Mouse (Mus musculus) hindbrain, embryonic 11.5 days (tissue): ENCODE results near the gene Ccdc51. TPM values are rescaled to one million over a fixed set of nuclear protein-coding genes. Genes with fewer than 3 reads are reported as not detected.
A peak's percentile ranks its signal among the peaks of the same experiment; 100 is the strongest.

Experiments used
- ATAC-seq: fragments of 200-750 bp; cut with Nextera tagmentation; 2 replicates; pipeline ENCODE4 v1.8.0; 2017; ENCODE audit warnings: mild to moderate bottlenecking, moderate TSS enrichment, moderate library complexity; ENCODE audit not compliant: low FRiP score
- DNase-seq: peaks from one replicate; pipeline ENCODE4 v3.0.0-alpha.2; 2015; ENCODE audit warnings: low spot score
- H3K27ac ChIP-seq: fragments of 300-500 bp; sonication (generic); 2 replicates; pipeline ENCODE4 v1.5.1; 2014; ENCODE audit warnings: mild to moderate bottlenecking, low read depth, low read length
- H3K27me3 ChIP-seq: fragments of 300-500 bp; sonication (generic); 2 replicates; pipeline ENCODE4 v1.6.1; 2014; ENCODE audit warnings: mild to moderate bottlenecking, low read length, moderate library complexity, mixed read lengths; ENCODE audit not compliant: control insufficient read depth, insufficient read depth
- H3K36me3 ChIP-seq: fragments of 300-500 bp; sonication (generic); 2 replicates; pipeline ENCODE4 v1.6.1; 2014; ENCODE audit warnings: mild to moderate bottlenecking, low read length, moderate library complexity, mixed read lengths; ENCODE audit not compliant: control insufficient read depth, insufficient read depth
- H3K4me1 ChIP-seq: fragments of 300-500 bp; sonication (generic); replicated peaks from 2 replicates; pipeline ENCODE4 v1.6.1; 2014; ENCODE audit warnings: low read length, mixed read lengths; ENCODE audit not compliant: control insufficient read depth, insufficient read depth
- H3K4me2 ChIP-seq: fragments of 300-500 bp; sonication (generic); replicated peaks from 2 replicates; pipeline ENCODE4 v1.6.1; 2014; ENCODE audit warnings: mild to moderate bottlenecking, low read depth, low read length
- H3K4me3 ChIP-seq: fragments of 300-500 bp; sonication (generic); 2 replicates; pipeline ENCODE4 v1.5.1; 2014; ENCODE audit warnings: low read depth, low read length
- H3K9ac ChIP-seq: fragments of 300-500 bp; sonication (generic); 2 replicates; pipeline ENCODE4 v1.6.1; 2014; ENCODE audit warnings: low read depth, low read length
- H3K9me3 ChIP-seq: fragments of 300-500 bp; sonication (generic); 2 replicates; pipeline ENCODE4 v1.6.1; 2016; ENCODE audit warnings: low read length; ENCODE audit not compliant: control insufficient read depth
- WGBS: fragments of 180-500 bp; shearing (Covaris S2); extraction: QIAGEN DNeasy Blood & Tissue Kit; methylation state at CpG from one replicate; pipeline ENCODE4 v1.1.7; 2014; 5-methylcytosine and 5-hydroxymethylcytosine counted together
- polyA plus RNA-seq: library from polyadenylated mRNA; unstranded; fragments of >200 nt; fragmentation: Nextera tagmentation; extraction: Ambion mirVana; gene quantifications from 2 replicates; pipeline ENCODE4 v1.2.1, GENCODE M21; 2014

Ccdc51 gene
- polyA plus RNA-seq, 1 experiment from 2014 or later: 11.0 TPM

- H3K9ac ChIP-seq: no peak overlapping the region
- ATAC-seq (no peak), DNase-seq (no peak)
- peaks cover 41% of the 10 kb centered on the region for H3K36me3 ChIP-seq
- no peak overlapping the region for H3K4me2 ChIP-seq
- no peak overlapping the region for H3K4me3 ChIP-seq
- no peaks in the 10 kb centered on the region for H3K27me3 ChIP-seq
- WGBS: 95% methylated on average over 10 of the region's 10 CpGs
- H3K27ac ChIP-seq: no peak overlapping the region
- no peaks in the 10 kb centered on the region for H3K9me3 ChIP-seq
- H3K4me1 ChIP-seq: no peaks in the 10 kb centered on the region
Observed at GRCm38 (mm10) chr9:109116205-109116604, 33.9 kb downstream of the Ccdc51 start.

GRCm38 (mm10) chr9:109118106-109118505 is 35.8 kb downstream of the Ccdc51 start:
- ATAC-seq: no peak
- H3K27ac ChIP-seq: no peak overlapping the region
- H3K27me3 ChIP-seq: no peaks in the 10 kb centered on the region
- peaks cover 27% of the 10 kb centered on the region for H3K36me3 ChIP-seq
- no peak overlapping the region for H3K4me3 ChIP-seq
- H3K9ac ChIP-seq: no peak overlapping the region
- no peaks in the 10 kb centered on the region for H3K9me3 ChIP-seq
- WGBS: 89% methylated on average over 4 of the region's 4 CpGs
- H3K4me1 ChIP-seq: no peaks in the 10 kb centered on the region
- H3K4me2 ChIP-seq: no peak overlapping the region
- DNase-seq: no peak

- Histone ChIP-seq H3K36me3 (peaks cover 22% of the 10 kb centered on the region), H3K4me2 (no peak overlapping the region), H3K9ac (no peak overlapping the region), H3K4me1 (no peaks in the 10 kb centered on the region), H3K4me3 (no peak overlapping the region), H3K27ac (no peak overlapping the region), H3K27me3 (no peaks in the 10 kb centered on the region), H3K9me3 (no peaks in the 10 kb centered on the region)
- DNase-seq (no peak), ATAC-seq (no peak)
- 94% methylated on average over 9 of the region's 9 CpGs for WGBS
Observed at GRCm38 (mm10) chr9:109119571-109119970, 37.3 kb downstream of the Ccdc51 start.

- WGBS: 90% methylated on average over 6 of the region's 6 CpGs
- Histone ChIP-seq H3K4me3 (no peak overlapping the region), H3K36me3 (peaks cover 11% of the 10 kb centered on the region), H3K9ac (no peak overlapping the region), H3K4me2 (no peak overlapping the region), H3K27me3 (no peaks in the 10 kb centered on the region), H3K9me3 (no peaks in the 10 kb centered on the region), H3K27ac (no peak overlapping the region), H3K4me1 (no peaks in the 10 kb centered on the region)
- DNase-seq: no peak
- no peak for ATAC-seq
Observed at GRCm38 (mm10) chr9:109120956-109121355, 38.7 kb downstream of the Ccdc51 start.

GRCm38 (mm10) chr9:109122553-109123085 is 40.3 kb downstream of the Ccdc51 start:
- whole genome bisulfite sequencing: 48% methylated on average over 2 of the region's 2 CpGs
- Histone ChIP-seq H3K36me3 (peaks cover 5% of the 10 kb centered on the region), H3K4me1 (no peaks in the 10 kb centered on the region), H3K27ac (no peak overlapping the region), H3K9ac (no peak overlapping the region), H3K27me3 (no peaks in the 10 kb centered on the region), H3K4me2 (no peak overlapping the region), H3K9me3 (no peaks in the 10 kb centered on the region), H3K4me3 (no peak overlapping the region)
- ATAC-seq: no peak
- DNase-seq: peak; percentile 53

- WGBS: 67% methylated on average over 6 of the region's 6 CpGs
- no peaks in the 10 kb centered on the region for H3K27me3 ChIP-seq
- H3K9ac ChIP-seq: no peak overlapping the region
- ATAC-seq (no peak), DNase-seq (no peak)
- no peak overlapping the region for H3K27ac ChIP-seq
- peaks cover 5% of the 10 kb centered on the region; the same call in 1 of the 2 replicates for H3K36me3 ChIP-seq
- no peak overlapping the region for H3K4me3 ChIP-seq
- no peak overlapping the region for H3K4me2 ChIP-seq
- H3K4me1 ChIP-seq: no peaks in the 10 kb centered on the region
- H3K9me3 ChIP-seq: no peaks in the 10 kb centered on the region
Observed at GRCm38 (mm10) chr9:109123266-109123665, 41.0 kb downstream of the Ccdc51 start.

GRCm38 (mm10) chr9:109124164-109124563 is 41.9 kb downstream of the Ccdc51 start:
- H3K4me1 ChIP-seq: no peaks in the 10 kb centered on the region
- H3K4me2 ChIP-seq: no peak overlapping the region
- no peak overlapping the region for H3K9ac ChIP-seq
- no peaks in the 10 kb centered on the region for H3K36me3 ChIP-seq
- no peak overlapping the region for H3K4me3 ChIP-seq
- no peak for DNase-seq
- no peaks in the 10 kb centered on the region for H3K27me3 ChIP-seq
- no peaks in the 10 kb centered on the region for H3K9me3 ChIP-seq
- ATAC-seq: no peak
- 92% methylated on average over 3 of the region's 3 CpGs for WGBS
- H3K27ac ChIP-seq: no peak overlapping the region

GRCm38 (mm10) chr9:109125043-109125442 is 42.8 kb downstream of the Ccdc51 start:
- ATAC-seq (no peak), DNase-seq (no peak)
- Histone ChIP-seq H3K36me3 (no peaks in the 10 kb centered on the region), H3K4me2 (no peak overlapping the region), H3K4me3 (no peak overlapping the region), H3K9me3 (no peaks in the 10 kb centered on the region), H3K27me3 (no peaks in the 10 kb centered on the region), H3K9ac (no peak overlapping the region), H3K4me1 (no peaks in the 10 kb centered on the region), H3K27ac (no peak overlapping the region)
- 81% methylated on average over 2 of the region's 2 CpGs for WGBS

- Histone ChIP-seq H3K4me2 (no peak overlapping the region), H3K9ac (no peak overlapping the region), H3K9me3 (no peaks in the 10 kb centered on the region), H3K4me3 (no peak overlapping the region), H3K36me3 (no peaks in the 10 kb centered on the region), H3K27ac (no peak overlapping the region), H3K27me3 (no peaks in the 10 kb centered on the region), H3K4me1 (no peaks in the 10 kb centered on the region)
- WGBS: 71% methylated on average over 3 of the region's 3 CpGs
- ATAC-seq (no peak), DNase-seq (no peak)
Observed at GRCm38 (mm10) chr9:109125481-109125880, 43.2 kb downstream of the Ccdc51 start.
